Mouse (Mus musculus): ENCODE results near the gene Sept12. TPM values are rescaled to one million over a fixed set of nuclear protein-coding genes. Genes with fewer than 3 reads are reported as not detected.

Sept12 gene
- polyA plus RNA-seq, 2 experiments = 0.02 TPM; not detected in 1

- Histone ChIP-seq H3K27ac (no peak overlapping the region), H3K4me1 (replicated peaks; ENCODE audit: control insufficient read depth in 2 of 2, insufficient read depth in 2 of 2, low read length in 1 of 2) (peaks cover 0 to 11% of the 10 kb centered on the region in 2 experiments), H3K4me2 (ENCODE audit: low read depth) (peak overlapping the region; percentile 85), H3K27me3 (ENCODE audit: control insufficient read depth, insufficient read depth, low read length) (no peaks in the 10 kb centered on the region), H3K9me3 (ENCODE audit: control insufficient read depth, low read length) (no peaks in the 10 kb centered on the region), H3K4me3 (ENCODE audit: insufficient read depth in 1 of 2, low read depth in 2 of 2, low read length in 2 of 2) (peak overlapping the region; percentile 72 to 81), H3K36me3 (replicated peaks; ENCODE audit: control insufficient read depth, insufficient read depth, low read depth) (no peaks in the 10 kb centered on the region), H3K9ac (replicated peaks) (peak overlapping the region; percentile 71)
- WGBS (ENCODE audit: insufficient replicate concordance) = 30% methylated on average over 9 of the region's 9 CpGs
- DNase-seq (ENCODE audit: low read depth in 3 of 3, low spot score in 3 of 3) = no peak
- ATAC-seq (ENCODE audit: insufficient read depth) = no peak
- TF ChIP-seq CTCF (IDR thresholded peaks at IDR 0.05; ENCODE audit: low read depth) = no peak
- no peak for TF ChIP-seq EP300 (IDR thresholded peaks at IDR 0.05; ENCODE audit: low read depth)
Measured at GRCm38 (mm10) chr16:4963346-4963745, 34.3 kb downstream of the Sept12 start.

GRCm38 (mm10) chr16:4960260-4960659 is 37.4 kb downstream of the Sept12 start:
- H3K27me3 ChIP-seq (ENCODE audit: control insufficient read depth, insufficient read depth, low read length) = no peaks in the 10 kb centered on the region
- no peak for ATAC-seq (ENCODE audit: insufficient read depth)
- TF ChIP-seq CTCF (IDR thresholded peaks at IDR 0.05; ENCODE audit: low read depth) (no peak), EP300 (IDR thresholded peaks at IDR 0.05; ENCODE audit: low read depth) (no peak)

GRCm38 (mm10) chr16:4957446-4957845 is 40.2 kb downstream of the Sept12 start:
- no peaks in the 10 kb centered on the region for H3K9me3 ChIP-seq (ENCODE audit: control insufficient read depth, low read length)
- 82% methylated on average over 3 of the region's 3 CpGs for WGBS (ENCODE audit: insufficient replicate concordance)
- no peaks in the 10 kb centered on the region; the same call in 1 of the 2 replicates for H3K36me3 ChIP-seq (replicated peaks; ENCODE audit: control insufficient read depth, insufficient read depth, low read depth)
- DNase-seq (ENCODE audit: low read depth in 3 of 3, low spot score in 3 of 3) (no peak), ATAC-seq (ENCODE audit: insufficient read depth) (no peak)
- H3K4me2 ChIP-seq (ENCODE audit: low read depth) = no peak overlapping the region
- H3K4me3 ChIP-seq (ENCODE audit: insufficient read depth in 1 of 2, low read depth in 2 of 2, low read length in 2 of 2) = no peak overlapping the region
- H3K27me3 ChIP-seq (ENCODE audit: control insufficient read depth, insufficient read depth, low read length) = no peaks in the 10 kb centered on the region
- peaks cover 0 to 4% of the 10 kb centered on the region in 2 experiments; a peak in 2 of 4 replicates for H3K4me1 ChIP-seq (replicated peaks; ENCODE audit: control insufficient read depth in 2 of 2, insufficient read depth in 2 of 2, low read length in 1 of 2)
- H3K27ac ChIP-seq = no peak overlapping the region
- TF ChIP-seq CTCF (IDR thresholded peaks at IDR 0.05; ENCODE audit: low read depth) = no peak
- no peak for TF ChIP-seq EP300 (IDR thresholded peaks at IDR 0.05; ENCODE audit: low read depth)
- H3K9ac ChIP-seq (replicated peaks) = no peak overlapping the region

More at GRCm38 (mm10) chr16:4960260-4960659, 37.4 kb downstream of the Sept12 start:
- WGBS (ENCODE audit: insufficient replicate concordance) = 71% methylated on average over 8 of the region's 8 CpGs
- Histone ChIP-seq H3K4me3 (ENCODE audit: insufficient read depth in 1 of 2, low read depth in 2 of 2, low read length in 2 of 2) (no peak overlapping the region), H3K27ac (no peak overlapping the region), H3K4me1 (replicated peaks; ENCODE audit: control insufficient read depth in 2 of 2, insufficient read depth in 2 of 2, low read length in 1 of 2) (peaks cover 0 to 8% of the 10 kb centered on the region in 2 experiments), H3K9ac (replicated peaks) (no peak overlapping the region), H3K9me3 (ENCODE audit: control insufficient read depth, low read length) (no peaks in the 10 kb centered on the region), H3K4me2 (ENCODE audit: low read depth) (no peak overlapping the region), H3K36me3 (replicated peaks; ENCODE audit: control insufficient read depth, insufficient read depth, low read depth) (no peaks in the 10 kb centered on the region; the same call in 1 of the 2 replicates)
- DNase-seq (ENCODE audit: low read depth in 3 of 3, low spot score in 3 of 3) = no peak

GRCm38 (mm10) chr16:4956609-4957008 is 41.0 kb downstream of the Sept12 start:
- Histone ChIP-seq H3K4me1 (replicated peaks; ENCODE audit: control insufficient read depth in 2 of 2, insufficient read depth in 2 of 2, low read length in 1 of 2) (peaks cover 0 to 4% of the 10 kb centered on the region in 2 experiments; a peak in 1 of 4 replicates), H3K9ac (replicated peaks) (no peak overlapping the region), H3K27me3 (ENCODE audit: control insufficient read depth, insufficient read depth, low read length) (no peaks in the 10 kb centered on the region), H3K36me3 (replicated peaks; ENCODE audit: control insufficient read depth, insufficient read depth, low read depth) (no peaks in the 10 kb centered on the region; the same call in 1 of the 2 replicates), H3K9me3 (ENCODE audit: control insufficient read depth, low read length) (no peaks in the 10 kb centered on the region), H3K4me2 (ENCODE audit: low read depth) (no peak overlapping the region), H3K4me3 (ENCODE audit: insufficient read depth in 1 of 2, low read depth in 2 of 2, low read length in 2 of 2) (no peak overlapping the region), H3K27ac (no peak overlapping the region)
- WGBS (ENCODE audit: insufficient replicate concordance) = 80% methylated on average over 3 of the region's 3 CpGs
- DNase-seq (ENCODE audit: low read depth in 3 of 3, low spot score in 3 of 3) (no peak), ATAC-seq (ENCODE audit: insufficient read depth) (no peak)
- no peak for TF ChIP-seq EP300 (IDR thresholded peaks at IDR 0.05; ENCODE audit: low read depth)
- no peak for TF ChIP-seq CTCF (IDR thresholded peaks at IDR 0.05; ENCODE audit: low read depth)

- no peaks in the 10 kb centered on the region for H3K9me3 ChIP-seq (ENCODE audit: control insufficient read depth, low read length)
- H3K9ac ChIP-seq (replicated peaks) = no peak overlapping the region
- H3K4me3 ChIP-seq (ENCODE audit: insufficient read depth in 1 of 2, low read depth in 2 of 2, low read length in 2 of 2) = no peak overlapping the region
- peaks cover 0 to 3% of the 10 kb centered on the region in 2 experiments; a peak in 1 of 4 replicates for H3K4me1 ChIP-seq (replicated peaks; ENCODE audit: control insufficient read depth in 2 of 2, insufficient read depth in 2 of 2, low read length in 1 of 2)
- TF ChIP-seq EP300 (IDR thresholded peaks at IDR 0.05; ENCODE audit: low read depth) (no peak), CTCF (IDR thresholded peaks at IDR 0.05; ENCODE audit: low read depth) (no peak)
- no peak overlapping the region for H3K27ac ChIP-seq
- H3K27me3 ChIP-seq (ENCODE audit: control insufficient read depth, insufficient read depth, low read length) = no peaks in the 10 kb centered on the region
- DNase-seq (ENCODE audit: low read depth in 3 of 3, low spot score in 3 of 3) (no peak), ATAC-seq (ENCODE audit: insufficient read depth) (no peak)
- no peaks in the 10 kb centered on the region for H3K36me3 ChIP-seq (replicated peaks; ENCODE audit: control insufficient read depth, insufficient read depth, low read depth)
- H3K4me2 ChIP-seq (ENCODE audit: low read depth) = peak overlapping the region; percentile 35
- 73% methylated on average over 4 of the region's 4 CpGs for WGBS (ENCODE audit: insufficient replicate concordance)
Measured at GRCm38 (mm10) chr16:4947378-4947777, 50.3 kb downstream of the Sept12 start.
